Mouse (Mus musculus) neural tube, embryonic 14.5 days (tissue): ENCODE results near the gene Fgfr2. TPM values are rescaled to one million over a fixed set of nuclear protein-coding genes. Genes with fewer than 3 reads are reported as not detected.

Experiments
- ATAC-seq: fragments of 200-750 bp; cut with Nextera tagmentation; 2 replicates; pipeline ENCODE4 v1.8.0; 2017; ENCODE audit warnings: low read depth, mild to moderate bottlenecking, moderate TSS enrichment, moderate library complexity
- H3K27ac ChIP-seq: fragments of 300-500 bp; sonication (generic); 2 replicates; pipeline ENCODE4 v1.5.1; 2014; ENCODE audit warnings: low read depth, mild to moderate bottlenecking, control low read depth, low read length, moderate library complexity, mixed read lengths
- H3K27me3 ChIP-seq: fragments of 300-500 bp; sonication (generic); 2 replicates; pipeline ENCODE4 v1.6.1; 2014; ENCODE audit warnings: low read length; ENCODE audit not compliant: control insufficient read depth, insufficient read depth
- H3K36me3 ChIP-seq: fragments of 300-500 bp; sonication (generic); 2 replicates; pipeline ENCODE4 v1.6.1; 2014; ENCODE audit warnings: low read length, mixed read lengths; ENCODE audit not compliant: control insufficient read depth, insufficient read depth
- H3K4me1 ChIP-seq: fragments of 300-500 bp; sonication (generic); 2 replicates; pipeline ENCODE4 v1.6.1; 2014; ENCODE audit warnings: low read length; ENCODE audit not compliant: control insufficient read depth, insufficient read depth
- H3K4me2 ChIP-seq: fragments of 300-500 bp; sonication (generic); 2 replicates; pipeline ENCODE4 v1.6.1; 2014; ENCODE audit warnings: mild to moderate bottlenecking, low read depth, low read length, control low read depth
- H3K4me3 ChIP-seq: fragments of 300-500 bp; sonication (generic); 2 replicates; pipeline ENCODE4 v1.5.1; 2014; ENCODE audit warnings: low read depth, low read length, control low read depth, mixed read lengths
- H3K9ac ChIP-seq: fragments of 300-500 bp; sonication (generic); replicated peaks from 2 replicates; pipeline ENCODE4 v1.6.1; 2014; ENCODE audit warnings: low read depth, mild to moderate bottlenecking, control low read depth, low read length, mixed read lengths
- H3K9me3 ChIP-seq: fragments of 300-500 bp; sonication (generic); 2 replicates; pipeline ENCODE4 v1.6.1; 2016; ENCODE audit warnings: low read length; ENCODE audit not compliant: control insufficient read depth
- WGBS: fragments of 180-500 bp; shearing (Covaris S2); extraction: QIAGEN DNeasy Blood & Tissue Kit; methylation state at CpG from one replicate; pipeline ENCODE4 v1.1.7; 2014; 5-methylcytosine and 5-hydroxymethylcytosine counted together
- polyA plus RNA-seq: library from polyadenylated mRNA; unstranded; fragments of >200 nt; fragmentation: Nextera tagmentation; extraction: Ambion mirVana; gene quantifications from 2 replicates; pipeline ENCODE4 v1.2.1, GENCODE M21; 2014

Fgfr2 gene
- polyA plus RNA-seq, 1 experiment from 2014 or later: 28.1 TPM

GRCm38 (mm10) chr7:132681296-132681695, 441.9 kb downstream of the Fgfr2 start:
- WGBS: 88% methylated on average over 11 of the region's 11 CpGs
- H3K27ac ChIP-seq: no peak overlapping the region
- no peaks in the 10 kb centered on the region for H3K4me1 ChIP-seq
- H3K4me2 ChIP-seq: no peak overlapping the region
- no peak overlapping the region for H3K9ac ChIP-seq
- no peak for ATAC-seq
- no peaks in the 10 kb centered on the region for H3K36me3 ChIP-seq
- H3K4me3 ChIP-seq: no peak overlapping the region
- H3K27me3 ChIP-seq: no peaks in the 10 kb centered on the region
- no peaks in the 10 kb centered on the region for H3K9me3 ChIP-seq

- no peaks in the 10 kb centered on the region for H3K4me1 ChIP-seq
- 84% methylated on average over 6 of the region's 6 CpGs for WGBS
- ATAC-seq: no peak
Measured at GRCm38 (mm10) chr7:132679549-132679948, 443.6 kb downstream of the Fgfr2 start.

GRCm38 (mm10) chr7:132679117-132679516, 444.0 kb downstream of the Fgfr2 start:
- no peak overlapping the region for H3K27ac ChIP-seq
- no peaks in the 10 kb centered on the region for H3K4me1 ChIP-seq
- no peaks in the 10 kb centered on the region for H3K9me3 ChIP-seq
- H3K4me3 ChIP-seq: no peak overlapping the region
- no peak overlapping the region for H3K9ac ChIP-seq
- 67% methylated on average over 4 of the region's 4 CpGs for WGBS
- H3K36me3 ChIP-seq: no peaks in the 10 kb centered on the region
- H3K4me2 ChIP-seq: no peak overlapping the region
- H3K27me3 ChIP-seq: no peaks in the 10 kb centered on the region
- ATAC-seq: no peak

More at GRCm38 (mm10) chr7:132679549-132679948, 443.6 kb downstream of the Fgfr2 start:
- no peak overlapping the region for H3K27ac ChIP-seq
- no peak overlapping the region for H3K4me2 ChIP-seq
- H3K27me3 ChIP-seq: no peaks in the 10 kb centered on the region
- H3K9ac ChIP-seq: no peak overlapping the region
- H3K36me3 ChIP-seq: no peaks in the 10 kb centered on the region
- no peak overlapping the region for H3K4me3 ChIP-seq
- H3K9me3 ChIP-seq: no peaks in the 10 kb centered on the region

- H3K9me3 ChIP-seq: no peaks in the 10 kb centered on the region
- 94% methylated on average over 2 of the region's 2 CpGs for WGBS
- H3K36me3 ChIP-seq: no peaks in the 10 kb centered on the region
- H3K4me2 ChIP-seq: no peak overlapping the region
- no peak overlapping the region for H3K9ac ChIP-seq
- H3K27me3 ChIP-seq: no peaks in the 10 kb centered on the region
- no peaks in the 10 kb centered on the region for H3K4me1 ChIP-seq
- H3K4me3 ChIP-seq: no peak overlapping the region
- no peak for ATAC-seq
- no peak overlapping the region for H3K27ac ChIP-seq
Measured at GRCm38 (mm10) chr7:132675922-132676321, 447.2 kb downstream of the Fgfr2 start.

GRCm38 (mm10) chr7:132673931-132674755, 449.0 kb downstream of the Fgfr2 start:
- no peaks in the 10 kb centered on the region for H3K36me3 ChIP-seq
- H3K9me3 ChIP-seq: no peaks in the 10 kb centered on the region
- no peaks in the 10 kb centered on the region for H3K4me1 ChIP-seq
- no peaks in the 10 kb centered on the region for H3K27me3 ChIP-seq
- WGBS: 61% methylated on average over 17 of the region's 17 CpGs
- no peak overlapping the region for H3K9ac ChIP-seq
- ATAC-seq: no peak
- H3K4me3 ChIP-seq: no peak overlapping the region
- H3K27ac ChIP-seq: no peak overlapping the region
- no peak overlapping the region for H3K4me2 ChIP-seq

GRCm38 (mm10) chr7:132672481-132672959, 450.6 kb downstream of the Fgfr2 start:
- ATAC-seq: no peak
- WGBS: 84% methylated on average over 7 of the region's 7 CpGs
- H3K4me3 ChIP-seq: no peak overlapping the region
- H3K27ac ChIP-seq: no peak overlapping the region
- H3K36me3 ChIP-seq: no peaks in the 10 kb centered on the region
- H3K9me3 ChIP-seq: no peaks in the 10 kb centered on the region
- H3K27me3 ChIP-seq: no peaks in the 10 kb centered on the region
- H3K4me2 ChIP-seq: no peak overlapping the region
- H3K9ac ChIP-seq: no peak overlapping the region
- H3K4me1 ChIP-seq: no peaks in the 10 kb centered on the region

- no peak overlapping the region for H3K9ac ChIP-seq
- no peak overlapping the region for H3K4me3 ChIP-seq
- whole genome bisulfite sequencing: 79% methylated on average over 3 of the region's 3 CpGs
- no peaks in the 10 kb centered on the region for H3K9me3 ChIP-seq
- no peak for ATAC-seq
- no peaks in the 10 kb centered on the region for H3K4me1 ChIP-seq
- no peak overlapping the region for H3K4me2 ChIP-seq
- no peaks in the 10 kb centered on the region for H3K36me3 ChIP-seq
- H3K27ac ChIP-seq: no peak overlapping the region
- no peaks in the 10 kb centered on the region for H3K27me3 ChIP-seq
Measured at GRCm38 (mm10) chr7:132670863-132671165, 452.3 kb downstream of the Fgfr2 start.

- WGBS: 86% methylated on average over 20 of the region's 20 CpGs
- ATAC-seq: no peak
- no peaks in the 10 kb centered on the region for H3K27me3 ChIP-seq
- H3K4me2 ChIP-seq: no peak overlapping the region
- H3K4me1 ChIP-seq: no peaks in the 10 kb centered on the region
- H3K27ac ChIP-seq: no peak overlapping the region
- no peaks in the 10 kb centered on the region for H3K36me3 ChIP-seq
- no peaks in the 10 kb centered on the region for H3K9me3 ChIP-seq
- H3K4me3 ChIP-seq: no peak overlapping the region
- H3K9ac ChIP-seq: no peak overlapping the region
Measured at GRCm38 (mm10) chr7:132669999-132670862, 452.9 kb downstream of the Fgfr2 start.

- no peak for ATAC-seq
- no peaks in the 10 kb centered on the region for H3K9me3 ChIP-seq
- no peak overlapping the region for H3K9ac ChIP-seq
- no peaks in the 10 kb centered on the region for H3K4me1 ChIP-seq
- no peaks in the 10 kb centered on the region for H3K27me3 ChIP-seq
- no peak overlapping the region for H3K27ac ChIP-seq
- H3K36me3 ChIP-seq: no peaks in the 10 kb centered on the region
- no peak overlapping the region for H3K4me2 ChIP-seq
- 58% methylated on average over 2 of the region's 2 CpGs for WGBS
- no peak overlapping the region for H3K4me3 ChIP-seq
Measured at GRCm38 (mm10) chr7:132668604-132669003, 454.5 kb downstream of the Fgfr2 start.
